Mouse (Mus musculus) G1E (cell line): ENCODE data around the gene Ntn1. TPM values are rescaled to one million over a fixed set of nuclear protein-coding genes. Genes with fewer than 3 reads are reported as not detected.

Source experiments
- ATAC-seq: 2 replicates; pipeline ENCODE4 v1.8.0; 2016; ENCODE audit warnings: mild to moderate bottlenecking; ENCODE audit not compliant: insufficient number of reproducible peaks, poor library complexity, low FRiP score, severe bottlenecking; ENCODE audit errors: extremely low read depth
- DNase-seq: peaks from one replicate; pipeline ENCODE4 v3.0.0; 2012; ENCODE audit warnings: low spot score
- H3K27me3 ChIP-seq: 2 replicates; pipeline ENCODE4 v1.6.1; 2012; ENCODE audit warnings: mild to moderate bottlenecking, low read length, inconsistent platforms; ENCODE audit not compliant: insufficient read depth
- H3K36me3 ChIP-seq: replicated peaks from 2 replicates; pipeline ENCODE3; 2012; ENCODE audit warnings: mild to moderate bottlenecking, inconsistent platforms
- H3K4me1 ChIP-seq: 2 replicates; pipeline ENCODE4 v1.6.1; 2012; ENCODE audit warnings: low read depth, low read length, inconsistent platforms, mixed read lengths; ENCODE audit not compliant: insufficient read depth
- H3K4me3 ChIP-seq: 2 replicates; pipeline ENCODE4 v1.5.1; 2012; ENCODE audit warnings: low read depth, mild to moderate bottlenecking, inconsistent platforms, low read length, moderate library complexity, mixed read lengths
- H3K9me3 ChIP-seq: replicated peaks from 2 replicates; pipeline ENCODE4 v1.6.1; 2012; ENCODE audit warnings: inconsistent platforms
- CTCF ChIP-seq: IDR thresholded peaks from 2 replicates; pipeline ENCODE4 v1.5.1; 2012; ENCODE audit warnings: low read depth, low read length, inconsistent platforms, mixed read lengths
- GATA1 ChIP-seq: IDR thresholded peaks from 2 replicates; pipeline ENCODE4 v1.6.1; 2012; ENCODE audit warnings: borderline replicate concordance, low read length, inconsistent platforms, mixed read lengths
- GATA2 ChIP-seq: IDR thresholded peaks from 2 replicates; pipeline ENCODE4 v1.6.1; 2012; ENCODE audit warnings: low read depth, low read length, inconsistent platforms, borderline replicate concordance
- POLR2AphosphoS5 ChIP-seq: IDR thresholded peaks from 2 replicates; pipeline ENCODE4 v1.6.1; 2012; ENCODE audit warnings: low read depth, low read length, inconsistent platforms; ENCODE audit not compliant: insufficient replicate concordance
- TAL1 ChIP-seq: conservative IDR thresholded peaks from 2 replicates; pipeline ENCODE4 v1.6.1; 2012; ENCODE audit warnings: low read depth, low read length, inconsistent platforms, mixed read lengths
- polyA plus RNA-seq: library from polyadenylated mRNA; stranded (reverse); fragments of >175 nt; gene quantifications from 2 replicates; pipeline ENCODE4 v1.2.3, GENCODE M21; 2012
- total RNA-seq, 2 experiments: library from RNA; stranded (forward) in 1 of 2; stranded (reverse) in 1 of 2; fragments of 200-1000 nt in 1 of 2; fragments of >200 nt in 1 of 2; fragmentation: Nextera tagmentation in 1 of 2; gene quantifications; 2 replicates each; pipeline ENCODE4 v1.2.3; 2014 to 2017

Ntn1 gene
- not detected in 2 replicates for total RNA-seq (2014; fragmentation: Nextera tagmentation)
- under 0.01 TPM in 1 of 2 replicates, not detected in the other for total RNA-seq (2017)
- polyA plus RNA-seq = not detected in 2 replicates

- DNase-seq (no peak), ATAC-seq (no peak)
- TF ChIP-seq GATA2 (no peak), CTCF (no peak), TAL1 (no peak), POLR2AphosphoS5 (no peak), GATA1 (no peak)
- no peaks in the 10 kb centered on the region for H3K36me3 ChIP-seq
- H3K9me3 ChIP-seq = no peaks in the 10 kb centered on the region
- no peaks in the 10 kb centered on the region for H3K4me1 ChIP-seq
- H3K4me3 ChIP-seq = no peak within 1 kb of the TSS
- H3K27me3 ChIP-seq = peaks cover 6% of the 10 kb centered on the region; the same call in 1 of the 2 replicates
Observed at GRCm38 (mm10) chr11:68400727-68401219, at the start of gene Ntn1. Gene Ntn1, minus strand, starts transcription at chr11:68400823.

GRCm38 (mm10) chr11:68448356-68448755 lies 47.7 kb upstream of the Ntn1 start:
- Histone ChIP-seq H3K36me3 (no peaks in the 10 kb centered on the region), H3K9me3 (no peaks in the 10 kb centered on the region), H3K27me3 (no peaks in the 10 kb centered on the region), H3K4me3 (no peak overlapping the region), H3K4me1 (no peaks in the 10 kb centered on the region)
- DNase-seq = no peak
- TF ChIP-seq GATA1 (no peak), CTCF (no peak), TAL1 (no peak), GATA2 (no peak), POLR2AphosphoS5 (no peak)
- no peak for ATAC-seq

GRCm38 (mm10) chr11:68447242-68447641 lies 46.6 kb upstream of the Ntn1 start:
- no peak for TF ChIP-seq TAL1
- no peak for TF ChIP-seq POLR2AphosphoS5
- no peak for TF ChIP-seq GATA2
- no peak for TF ChIP-seq GATA1
- no peak for TF ChIP-seq CTCF
- H3K4me3 ChIP-seq = no peak overlapping the region
- H3K27me3 ChIP-seq = no peaks in the 10 kb centered on the region
- ATAC-seq (no peak), DNase-seq (no peak)
- H3K4me1 ChIP-seq = no peaks in the 10 kb centered on the region
- no peaks in the 10 kb centered on the region for H3K36me3 ChIP-seq
- H3K9me3 ChIP-seq = no peaks in the 10 kb centered on the region

GRCm38 (mm10) chr11:68446547-68446946 lies 45.9 kb upstream of the Ntn1 start:
- H3K36me3 ChIP-seq = no peaks in the 10 kb centered on the region
- H3K9me3 ChIP-seq = no peaks in the 10 kb centered on the region
- no peaks in the 10 kb centered on the region for H3K4me1 ChIP-seq
- H3K4me3 ChIP-seq = no peak overlapping the region
- TF ChIP-seq CTCF (no peak), GATA1 (no peak), GATA2 (no peak), POLR2AphosphoS5 (no peak), TAL1 (no peak)
- no peaks in the 10 kb centered on the region for H3K27me3 ChIP-seq
- DNase-seq (no peak), ATAC-seq (no peak)

- TF ChIP-seq GATA2 = no peak
- no peaks in the 10 kb centered on the region for H3K4me1 ChIP-seq
- no peaks in the 10 kb centered on the region for H3K27me3 ChIP-seq
- ATAC-seq (no peak), DNase-seq (no peak)
- no peaks in the 10 kb centered on the region for H3K9me3 ChIP-seq
- H3K36me3 ChIP-seq = no peaks in the 10 kb centered on the region
- no peak overlapping the region for H3K4me3 ChIP-seq
Observed at GRCm38 (mm10) chr11:68445901-68446300, 45.3 kb upstream of the Ntn1 start.

GRCm38 (mm10) chr11:68442983-68443638 lies 42.5 kb upstream of the Ntn1 start:
- H3K27me3 ChIP-seq = peaks cover 2% of the 10 kb centered on the region; the same call in 1 of the 2 replicates
- no peaks in the 10 kb centered on the region for H3K4me1 ChIP-seq
- DNase-seq = no peak
- H3K4me3 ChIP-seq = no peak overlapping the region
- no peak for ATAC-seq
- TF ChIP-seq TAL1 = no peak
- TF ChIP-seq CTCF = no peak
- TF ChIP-seq GATA1 = no peak
- TF ChIP-seq POLR2AphosphoS5 = no peak
- no peak for TF ChIP-seq GATA2
- H3K9me3 ChIP-seq = no peaks in the 10 kb centered on the region
- no peaks in the 10 kb centered on the region for H3K36me3 ChIP-seq
